Mouse (Mus musculus) layer of hippocampus, adult 11-12 months (tissue): ENCODE data around the gene Olfr643.
"Not testable (repeated sequence)": the region's sequence is repeated elsewhere in the genome, so short reads cannot be mapped to it uniquely, and the experiment has no call there.

ENCODE experiments used
- DNase-seq: peaks from one replicate; pipeline ENCODE4 v3.0.0; 2022; ENCODE audit warnings: low spot score

Gene Olfr643

DNA sequence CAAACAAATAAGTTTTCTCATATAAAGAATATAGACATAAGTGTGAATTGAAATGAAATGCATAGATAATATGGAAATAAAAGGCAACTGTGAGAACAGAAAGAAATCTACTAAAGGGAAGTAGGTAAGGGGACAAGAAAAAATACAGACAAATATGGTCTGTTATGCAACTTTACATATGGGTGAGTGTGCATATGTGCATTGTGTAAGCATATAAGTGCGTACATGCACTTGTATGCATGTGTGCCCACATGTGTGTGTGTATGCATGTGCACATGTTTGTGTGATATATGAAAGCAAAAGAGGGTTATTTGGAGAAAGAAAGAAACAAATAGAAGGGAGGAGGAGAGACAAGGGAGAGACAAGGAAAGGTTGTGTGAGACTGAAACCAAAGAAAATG lies 118.3 kb downstream of the Olfr643 start:
- DNase-seq = no peak

DNA sequence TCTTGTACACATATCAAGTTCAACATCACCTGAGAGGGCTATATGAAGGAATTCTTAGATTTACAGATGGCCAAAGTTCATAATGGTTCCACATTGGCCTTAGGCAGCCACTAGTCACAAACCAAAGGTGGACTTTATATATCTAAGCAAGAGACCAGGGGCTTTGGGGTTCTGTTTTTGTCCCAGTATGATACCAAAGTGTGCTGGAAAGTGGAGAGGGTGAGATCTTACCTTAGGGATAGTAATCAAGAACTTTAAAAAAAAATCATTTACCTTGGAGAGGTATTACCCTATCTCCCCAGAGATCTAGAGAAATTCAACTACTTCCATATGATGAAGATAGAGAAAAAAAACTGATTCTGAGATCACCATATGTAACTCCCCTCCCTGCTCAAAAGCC lies 120.0 kb downstream of the Olfr643 start, which contains the start of gene Olfr639:
Olfr639 (minus strand) TSS at position 101 of the 400 bp plus-strand sequence.
- DNase-seq = no peak

DNA sequence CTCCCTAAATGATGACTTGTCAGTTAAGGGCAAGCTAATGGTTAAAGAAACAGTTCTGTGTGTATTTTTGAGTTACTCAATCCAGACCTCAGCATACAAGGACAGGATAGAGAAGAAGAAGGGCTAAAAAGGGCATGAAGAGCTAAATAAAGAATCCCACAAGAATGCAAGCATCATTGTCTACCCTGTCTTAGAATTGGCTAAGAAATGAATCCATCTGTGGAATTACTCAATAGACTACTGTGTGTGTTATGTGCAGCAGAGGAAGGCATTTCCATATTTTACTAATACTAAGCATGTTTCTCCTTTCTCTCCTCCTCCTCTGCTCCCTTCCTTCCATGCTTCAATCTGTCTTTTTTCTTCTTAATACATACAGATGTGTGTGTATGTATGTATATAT lies 138.1 kb downstream of the Olfr643 start:
- no peak for DNase-seq

DNA sequence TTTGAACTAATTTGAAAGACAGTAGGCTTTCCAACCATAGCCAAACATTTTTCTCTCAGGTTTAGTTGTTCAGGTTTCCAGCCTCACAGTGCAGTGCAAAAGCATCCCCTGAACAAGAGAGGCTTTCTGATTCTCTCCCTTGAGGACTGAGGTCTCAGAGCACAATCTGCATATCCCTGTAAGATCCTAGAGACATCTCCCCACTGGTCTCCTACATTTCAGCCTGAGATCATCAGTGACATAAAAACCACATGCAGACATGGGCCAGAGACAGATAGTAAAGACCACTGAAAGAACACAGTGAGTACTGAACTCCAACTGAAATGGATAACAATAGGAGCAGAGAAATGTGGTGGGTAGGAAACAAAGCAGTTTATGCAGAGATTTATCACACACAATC lies 138.8 kb downstream of the Olfr643 start, which contains the start of gene Olfr638:
Olfr638 (plus strand) TSS at position 301 of the 400 bp plus-strand sequence.
- no peak for DNase-seq

DNA sequence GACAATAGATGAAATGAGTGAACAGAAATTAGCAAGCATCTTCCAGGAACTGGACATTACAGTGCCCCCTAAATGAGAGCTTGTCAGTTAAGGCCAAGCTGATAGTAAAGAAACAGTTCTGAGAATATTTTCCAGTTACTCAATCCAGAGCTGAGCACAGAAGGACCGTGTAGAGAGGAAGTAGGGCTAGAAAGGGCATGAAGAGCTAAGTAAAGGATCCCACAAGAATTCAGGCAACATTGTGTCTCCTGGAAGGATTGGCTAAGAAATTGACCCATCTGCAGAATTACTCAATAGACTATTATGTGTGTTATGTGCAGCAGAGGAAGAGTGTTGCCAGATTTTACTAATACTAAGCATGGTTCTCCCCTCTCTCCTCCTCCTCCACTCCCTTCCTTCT lies 165.4 kb downstream of the Olfr643 start:
- DNase-seq = no peak

DNA sequence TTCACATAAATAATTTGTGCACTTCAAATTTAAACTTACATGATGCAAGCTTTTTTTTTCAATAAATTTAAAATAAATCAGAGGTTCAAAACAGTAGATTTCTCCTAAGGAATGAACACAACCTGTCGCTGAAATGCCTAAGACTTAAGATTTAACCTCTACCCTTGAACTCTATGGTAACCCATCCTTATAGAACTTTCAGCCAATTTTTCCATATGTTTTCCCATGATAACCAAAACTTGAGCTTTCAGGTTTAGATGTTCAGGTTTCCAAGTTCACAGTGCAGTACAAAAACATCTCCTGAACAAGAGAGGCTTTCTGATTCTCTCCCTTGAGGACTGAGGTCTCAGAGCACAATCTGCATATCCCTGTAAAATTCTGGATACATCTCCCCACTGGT lies 166.4 kb downstream of the Olfr643 start, which contains the start of gene Olfr635:
Olfr635 (plus strand) TSS at position 301 of the 400 bp plus-strand sequence.
- no peak for DNase-seq

DNA sequence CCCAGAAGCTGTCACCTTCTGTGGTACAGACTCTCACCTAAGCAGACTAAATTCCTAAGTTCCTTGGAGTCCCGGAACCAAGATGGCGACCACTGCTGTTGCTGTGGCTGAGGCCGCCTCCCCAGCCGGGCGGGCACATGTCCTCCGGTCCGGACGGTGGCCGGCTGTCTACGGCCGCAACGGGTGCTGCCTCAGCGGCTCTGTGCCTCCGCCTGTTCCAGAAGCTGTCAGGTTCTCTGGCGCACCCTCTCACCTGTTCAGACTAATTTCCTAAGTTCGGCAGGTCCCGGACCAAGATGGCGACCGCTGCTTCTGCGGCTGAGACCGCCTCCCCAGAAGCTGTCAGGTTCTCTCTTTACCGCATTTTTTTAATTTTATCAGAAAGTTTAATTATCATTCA lies 170.3 kb downstream of the Olfr643 start:
- DNase-seq = not testable (repeated sequence)
